Mouse (Mus musculus) small intestine, adult 2 months (tissue): ENCODE measurements around the gene Ercc6l.

Experiments used
- CTCF ChIP-seq: fragments of 200-500 bp; IDR thresholded peaks from 2 replicates; pipeline ENCODE4 v1.5.1; 2012; ENCODE audit warnings: low read depth, mild to moderate bottlenecking, control low read depth, inconsistent platforms, low read length, moderate library complexity, mixed read lengths; ENCODE audit not compliant: insufficient replicate concordance, insufficient read length; ENCODE audit errors: extremely low read depth
- POLR2A ChIP-seq: fragments of 200-500 bp; IDR thresholded peaks from 2 replicates; pipeline ENCODE4 v1.6.1; 2012; ENCODE audit warnings: low read depth, mild to moderate bottlenecking, control low read depth, inconsistent platforms, low read length, moderate library complexity

DNA sequence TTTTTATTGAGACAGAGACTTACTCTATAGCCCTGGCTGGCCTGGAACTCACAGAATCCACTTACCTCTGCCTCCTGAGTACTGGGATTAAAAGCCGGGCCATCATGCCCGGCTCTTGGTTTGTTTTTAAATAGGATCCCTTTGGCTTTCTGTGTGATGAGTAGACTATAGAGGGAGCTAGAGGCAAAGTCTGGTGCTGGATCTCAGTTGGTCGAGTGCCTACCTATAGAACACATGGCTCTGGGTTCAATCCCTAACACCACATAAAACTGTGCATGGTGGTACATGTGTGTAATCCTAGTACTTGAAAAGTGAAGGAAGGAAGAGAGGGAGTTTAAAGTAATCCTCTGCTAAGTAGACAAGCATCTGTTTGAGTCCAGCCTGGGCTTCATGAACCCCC, 13.2 kb upstream of the Ercc6l start:
- TF ChIP-seq POLR2A (no peak), CTCF (no peak)
